Mouse (Mus musculus) retina, embryonic 14.5 days (tissue): Measurements from ENCODE around the gene Tmem203.

Source experiments
- DNase-seq: peaks from one replicate; pipeline ENCODE4 v3.0.0-alpha.2; 2015; ENCODE audit warnings: low spot score

The Tmem203 gene

DNA sequence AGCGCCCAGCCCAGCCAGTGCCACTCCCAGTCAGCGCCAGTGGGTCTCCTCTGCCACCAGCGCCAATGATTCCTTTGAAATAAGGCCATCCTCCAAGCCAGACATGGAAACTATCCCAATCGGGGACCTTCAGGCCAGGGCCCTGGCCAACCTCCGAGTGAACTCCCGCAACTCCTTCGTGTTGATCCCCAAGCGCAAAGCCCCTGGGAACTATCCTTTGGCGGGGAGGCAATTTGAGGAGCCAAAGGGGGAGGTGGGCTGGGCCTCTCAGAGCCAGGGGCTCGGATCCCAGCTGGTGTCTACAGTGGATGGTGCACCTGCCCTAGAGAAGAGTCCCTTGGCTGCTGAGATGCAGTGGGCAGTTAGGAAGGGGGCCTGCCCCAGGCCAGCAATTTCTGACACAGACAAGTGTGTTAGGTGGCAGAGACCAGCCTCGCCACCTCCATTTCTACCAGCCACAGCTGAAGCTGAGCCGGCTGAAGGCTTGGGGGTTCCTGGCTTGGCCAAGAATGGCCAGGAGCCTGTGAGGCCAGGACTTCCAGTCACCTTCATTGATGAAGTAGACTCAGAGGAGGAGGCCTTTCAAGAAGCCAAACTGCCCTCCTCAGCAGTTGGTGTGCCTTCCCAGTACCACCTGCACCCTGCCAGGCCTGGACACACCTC, 8.5 kb downstream of the Tmem203 start:
- DNase-seq, result no peak

DNA sequence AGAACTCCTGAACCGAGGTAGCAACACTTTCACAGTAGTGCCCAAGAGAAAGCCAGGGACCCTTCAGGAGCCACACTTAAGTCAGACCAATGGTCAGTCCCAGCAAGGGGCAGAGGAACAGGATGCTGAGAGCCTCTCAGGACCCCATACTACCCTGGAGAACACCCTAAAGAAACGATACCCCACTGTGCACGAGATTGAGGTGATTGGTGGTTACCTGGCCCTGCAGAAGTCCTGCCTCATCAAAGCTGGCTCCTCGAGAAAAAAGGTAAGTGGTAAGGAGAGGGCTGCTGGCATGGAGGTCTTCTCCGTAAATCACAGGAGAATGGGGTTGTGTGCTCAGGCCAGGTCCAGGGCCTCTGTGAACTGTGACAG, 9.0 kb downstream of the Tmem203 start:
- no peak for DNase-seq

DNA sequence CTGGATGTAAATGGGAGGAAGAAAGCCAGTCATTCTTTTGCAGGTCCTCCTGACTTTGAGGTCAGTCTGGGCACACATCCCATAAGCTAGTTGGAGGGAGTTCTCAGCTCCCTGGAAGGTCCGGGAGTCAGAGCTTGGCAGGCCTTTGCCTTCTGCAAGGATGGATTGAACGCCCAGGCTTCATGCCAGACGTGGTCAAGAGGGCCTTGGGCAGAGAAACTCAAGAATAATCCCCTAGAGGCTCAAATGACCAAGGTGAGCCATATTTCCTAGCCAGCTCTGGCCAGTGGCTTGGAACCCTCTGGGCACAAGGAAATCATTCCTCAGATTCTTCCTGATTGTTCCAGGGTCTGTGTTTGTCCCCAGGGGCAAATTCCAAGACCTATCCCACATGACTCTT, 9.6 kb downstream of the Tmem203 start:
- DNase-seq, result no peak

DNA sequence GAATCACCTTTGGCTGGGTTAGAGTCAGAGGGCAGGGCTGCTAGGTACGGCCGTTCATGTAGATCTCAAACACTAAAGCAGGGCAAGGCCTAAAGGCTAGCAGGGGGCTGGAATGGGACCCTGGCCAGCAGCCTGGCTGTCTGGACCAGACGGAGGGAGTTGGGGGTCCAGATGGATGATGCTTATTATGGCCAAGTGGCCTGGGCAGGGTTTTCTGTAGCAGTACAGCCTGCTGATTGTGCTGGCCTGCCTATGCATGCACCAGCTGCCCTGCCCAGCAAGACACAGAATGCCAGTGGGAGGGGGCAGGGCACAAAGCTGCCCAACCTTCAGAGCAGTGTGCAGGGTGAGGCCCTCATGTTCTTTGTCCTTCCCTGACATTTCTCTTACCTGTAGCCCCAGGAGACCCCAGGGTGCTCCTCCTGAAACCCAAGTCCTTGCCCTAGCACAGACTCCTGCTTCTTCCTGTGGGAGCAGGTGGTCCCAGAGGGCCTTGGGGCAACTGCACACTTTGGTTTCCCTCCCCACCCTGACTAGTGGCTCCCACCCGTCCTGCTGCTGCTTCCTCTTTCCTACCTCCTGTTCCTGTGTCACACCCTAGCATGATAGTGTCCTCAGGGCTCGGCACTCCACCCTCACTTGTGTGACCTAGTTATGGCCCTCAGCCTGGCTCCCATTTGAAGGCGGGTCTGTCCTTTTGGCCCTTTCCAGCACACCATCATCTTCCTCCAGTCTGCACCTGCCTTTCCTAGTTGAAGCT, 10.8 kb downstream of the Tmem203 start:
- no peak for DNase-seq

DNA sequence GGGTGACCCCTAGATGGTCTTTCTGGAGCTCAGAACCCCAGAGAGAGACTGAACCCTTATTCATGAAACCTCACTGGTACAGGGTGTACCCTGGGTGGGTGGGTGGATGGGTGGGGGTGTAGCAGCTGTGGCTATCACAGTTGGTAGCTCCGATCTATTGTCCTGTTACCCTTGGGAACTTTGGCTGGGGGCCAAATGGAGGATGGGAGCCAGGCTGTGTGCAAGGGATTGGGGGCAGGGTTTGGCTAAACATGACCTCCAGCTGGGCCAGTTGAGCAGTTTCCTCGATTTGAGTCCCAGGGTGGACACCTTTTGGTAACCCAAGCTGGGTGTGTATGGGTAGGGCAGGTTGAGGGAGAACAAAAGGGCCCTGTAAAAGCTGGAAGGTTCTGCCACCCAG, 11.5 kb downstream of the Tmem203 start:
- DNase-seq, result no peak

DNA sequence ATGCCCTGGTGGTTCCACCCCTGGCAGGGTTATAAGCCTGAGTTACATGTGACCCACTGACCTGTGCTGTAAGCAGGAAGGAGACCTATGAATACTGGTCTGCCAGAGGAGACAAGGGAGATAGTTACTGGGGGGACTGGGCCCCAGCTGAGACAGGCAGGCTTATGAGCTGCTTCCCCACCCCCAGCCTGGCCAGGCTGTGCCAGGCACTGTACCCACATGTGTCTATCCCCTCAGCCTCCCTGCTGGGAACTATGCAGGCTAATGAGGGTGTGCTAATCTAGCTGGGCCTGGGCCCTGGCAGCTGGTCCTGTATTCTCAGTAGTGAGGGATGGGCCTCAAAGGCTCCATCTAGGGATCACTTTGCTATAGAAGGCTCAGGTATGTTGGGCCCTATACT, 12.0 kb downstream of the Tmem203 start:
- no peak for DNase-seq

DNA sequence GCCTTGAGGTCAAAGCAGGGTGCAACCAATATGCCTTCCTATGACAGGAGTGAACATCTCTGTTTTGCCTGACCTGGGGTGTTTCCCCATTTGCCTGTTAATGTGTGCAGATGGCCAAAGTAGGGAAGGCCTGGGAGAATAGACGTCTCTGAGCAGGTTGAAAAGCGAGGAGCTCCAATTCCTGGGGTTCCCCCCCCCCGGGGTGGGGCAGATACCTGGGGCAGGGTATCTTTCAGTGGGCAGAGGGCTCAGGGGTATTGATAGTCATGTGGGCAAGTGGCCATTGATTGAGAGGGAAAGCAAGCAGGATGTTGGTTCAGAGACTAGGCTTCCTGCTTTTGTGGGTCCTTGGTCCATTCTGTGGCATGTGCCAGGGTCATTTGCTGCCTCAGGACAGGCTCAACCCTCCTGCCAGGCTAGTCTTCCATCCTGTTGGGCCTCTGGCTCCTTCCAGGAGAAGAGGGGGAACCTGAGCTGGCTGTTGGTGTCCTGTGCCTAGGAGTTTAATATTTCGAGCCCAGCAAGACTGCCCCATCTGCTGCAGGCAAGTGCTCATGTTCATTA, 12.6 kb downstream of the Tmem203 start:
- DNase-seq, result no peak

DNA sequence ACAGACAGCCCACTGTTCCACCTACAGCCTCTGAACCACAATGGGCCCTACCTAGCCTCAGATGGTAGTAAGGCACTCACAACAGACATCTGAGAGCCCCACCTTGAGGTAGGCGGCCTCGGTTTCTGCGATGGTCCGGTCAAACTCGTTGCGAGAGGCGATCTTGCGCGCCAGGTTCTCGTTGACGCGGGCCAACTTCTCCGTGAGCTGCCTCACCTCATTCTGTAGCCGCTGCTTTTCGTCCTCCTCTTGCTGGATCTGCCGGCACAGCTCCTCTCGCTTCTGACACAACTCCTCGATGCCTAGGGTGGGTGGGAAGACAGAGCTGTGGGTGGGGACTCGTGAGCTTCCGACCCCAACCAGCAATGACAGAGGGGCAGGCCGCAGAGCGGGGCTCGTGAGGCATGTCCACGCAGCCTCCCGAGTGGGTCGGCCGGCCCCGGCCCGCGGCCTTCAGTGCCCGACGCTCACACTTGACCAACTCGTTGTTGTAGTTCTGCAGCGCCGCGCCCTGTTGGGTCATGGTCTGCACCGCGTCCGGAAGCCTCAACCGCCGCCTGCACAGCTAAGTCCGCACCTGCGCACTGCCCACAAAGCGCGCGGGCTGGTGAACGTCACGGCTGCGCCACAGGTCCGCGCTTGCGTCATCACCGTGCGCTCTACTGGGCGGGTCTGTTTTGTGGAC, 16.7 kb downstream of the Tmem203 start, which contains the start of the genes Ssna1 and Anapc2:
Ssna1 (minus strand) TSS at position 612 of the 685 bp plus-strand sequence.
Anapc2 (plus strand) TSS at position 652 of the 685 bp plus-strand sequence.
- peak; percentile 99 for DNase-seq

DNA sequence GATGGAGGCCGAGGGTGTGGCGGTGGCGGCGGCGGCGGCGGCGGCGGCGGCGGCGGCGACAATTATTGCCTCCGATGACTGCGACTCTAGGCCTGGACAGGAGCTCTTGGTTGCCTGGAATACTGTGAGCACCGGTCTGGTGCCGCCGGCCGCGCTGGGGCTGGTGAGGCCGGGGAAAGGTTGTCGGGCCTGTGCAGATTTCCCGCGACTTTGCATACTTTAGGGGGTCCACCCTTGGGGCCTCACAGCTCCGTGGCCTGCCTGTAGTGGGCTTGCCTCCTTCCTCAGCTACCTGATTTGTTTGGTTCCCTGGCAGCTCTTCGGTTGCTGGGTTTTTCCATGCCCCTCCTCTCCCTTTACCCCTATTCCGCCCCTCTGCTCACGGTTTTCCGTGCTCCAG, 17.3 kb downstream of the Tmem203 start:
- no peak for DNase-seq

DNA sequence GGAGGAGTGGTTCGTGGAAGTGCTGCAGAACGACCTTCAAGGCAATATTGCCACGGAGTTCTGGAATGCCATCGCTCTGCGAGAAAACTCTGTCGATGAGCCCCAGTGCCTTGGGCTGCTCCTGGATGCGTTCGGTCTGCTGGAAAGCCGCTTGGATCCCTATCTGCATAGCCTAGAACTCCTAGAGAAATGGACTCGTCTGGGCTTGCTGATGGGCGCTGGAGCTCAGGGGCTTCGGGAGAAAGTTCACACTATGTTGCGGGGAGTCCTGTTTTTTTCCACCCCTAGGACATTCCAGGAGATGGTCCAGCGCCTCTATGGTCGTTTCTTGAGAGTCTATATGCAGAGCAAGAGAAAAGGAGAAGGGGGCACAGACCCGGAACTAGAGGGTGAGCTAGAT, 17.8 kb downstream of the Tmem203 start:
- DNase-seq, result no peak

DNA sequence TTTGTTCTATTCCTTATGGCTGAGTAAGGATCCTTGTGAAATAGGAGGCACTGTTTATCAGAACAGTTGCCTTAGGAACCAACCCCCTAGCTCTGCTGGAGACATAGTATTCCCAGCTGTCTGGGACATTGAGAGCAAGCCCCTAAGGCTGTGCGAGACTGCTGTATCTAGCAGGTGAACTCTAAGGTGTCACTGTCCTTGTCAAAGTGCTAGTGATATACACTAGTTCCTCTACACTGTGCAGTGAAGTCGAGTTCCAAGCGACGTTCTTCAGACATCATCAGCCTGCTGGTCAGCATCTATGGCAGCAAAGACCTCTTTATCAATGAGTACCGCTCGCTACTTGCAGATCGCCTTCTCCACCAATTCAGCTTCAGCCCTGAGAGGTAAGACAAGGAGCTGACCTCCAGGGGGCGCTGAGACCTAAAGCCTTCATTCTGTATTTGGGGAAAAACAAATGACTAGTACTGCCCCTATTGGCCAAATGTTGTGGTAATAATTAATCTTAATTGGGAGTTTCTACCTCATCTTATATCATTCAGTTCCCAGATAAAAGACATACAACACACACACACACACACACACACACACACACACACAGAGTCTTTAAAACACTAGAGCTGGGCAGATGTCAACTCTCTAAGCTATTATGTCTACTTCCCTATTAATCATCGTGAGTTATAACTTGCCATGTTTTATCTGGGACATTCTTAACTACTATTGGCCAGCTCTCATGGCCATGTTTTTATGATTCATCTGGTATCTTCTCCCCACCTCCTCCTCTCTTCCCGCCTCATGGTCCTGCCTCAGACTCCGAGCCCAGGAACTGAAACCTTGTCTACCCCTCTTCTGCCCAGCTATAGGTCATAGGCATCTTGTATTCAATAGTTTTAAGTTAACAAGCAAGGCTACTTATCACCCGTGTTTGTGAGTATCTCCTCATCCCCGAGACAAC, 24.0 kb downstream of the Tmem203 start:
- DNase-seq, result peak; percentile 93

DNA sequence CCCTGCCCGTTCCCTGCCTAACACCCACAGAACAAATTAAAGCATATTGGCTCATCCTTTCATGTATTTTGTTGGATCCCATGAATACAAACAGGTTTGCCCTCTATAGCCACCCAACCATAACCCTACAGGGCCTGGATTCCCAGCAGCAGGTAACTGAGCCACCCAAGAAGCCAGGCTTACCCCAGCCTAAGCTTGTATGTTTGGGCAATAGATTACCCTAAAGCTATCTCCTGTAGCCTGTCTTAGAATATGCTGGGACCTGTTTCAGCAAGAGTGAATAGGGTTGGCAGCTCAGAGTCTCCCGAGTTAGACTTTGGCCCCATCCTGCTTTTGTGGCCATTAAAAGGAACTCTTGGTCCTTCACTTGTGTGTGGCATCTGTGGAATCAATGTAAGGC, 30.3 kb downstream of the Tmem203 start:
- DNase-seq, result no peak

DNA sequence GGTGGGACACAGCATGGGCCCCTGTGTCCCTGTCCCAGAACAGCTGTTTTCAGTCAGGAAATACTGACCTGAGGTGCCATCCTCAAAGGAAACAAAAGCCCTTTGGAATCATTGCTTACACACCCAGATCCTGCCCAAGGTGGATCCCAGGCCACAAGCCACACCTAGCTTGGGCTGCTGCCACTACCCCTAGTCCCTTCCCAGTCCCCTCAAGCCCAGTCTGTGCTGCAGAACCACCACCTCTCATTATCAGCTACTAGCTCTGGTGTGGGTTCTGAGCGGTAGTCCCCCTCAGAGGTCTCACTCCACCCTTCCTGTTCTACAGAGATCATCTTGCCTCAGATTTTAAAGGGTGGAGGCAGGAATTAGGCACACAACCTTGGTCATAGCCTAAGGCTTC, 31.1 kb downstream of the Tmem203 start:
- DNase-seq, result no peak

DNA sequence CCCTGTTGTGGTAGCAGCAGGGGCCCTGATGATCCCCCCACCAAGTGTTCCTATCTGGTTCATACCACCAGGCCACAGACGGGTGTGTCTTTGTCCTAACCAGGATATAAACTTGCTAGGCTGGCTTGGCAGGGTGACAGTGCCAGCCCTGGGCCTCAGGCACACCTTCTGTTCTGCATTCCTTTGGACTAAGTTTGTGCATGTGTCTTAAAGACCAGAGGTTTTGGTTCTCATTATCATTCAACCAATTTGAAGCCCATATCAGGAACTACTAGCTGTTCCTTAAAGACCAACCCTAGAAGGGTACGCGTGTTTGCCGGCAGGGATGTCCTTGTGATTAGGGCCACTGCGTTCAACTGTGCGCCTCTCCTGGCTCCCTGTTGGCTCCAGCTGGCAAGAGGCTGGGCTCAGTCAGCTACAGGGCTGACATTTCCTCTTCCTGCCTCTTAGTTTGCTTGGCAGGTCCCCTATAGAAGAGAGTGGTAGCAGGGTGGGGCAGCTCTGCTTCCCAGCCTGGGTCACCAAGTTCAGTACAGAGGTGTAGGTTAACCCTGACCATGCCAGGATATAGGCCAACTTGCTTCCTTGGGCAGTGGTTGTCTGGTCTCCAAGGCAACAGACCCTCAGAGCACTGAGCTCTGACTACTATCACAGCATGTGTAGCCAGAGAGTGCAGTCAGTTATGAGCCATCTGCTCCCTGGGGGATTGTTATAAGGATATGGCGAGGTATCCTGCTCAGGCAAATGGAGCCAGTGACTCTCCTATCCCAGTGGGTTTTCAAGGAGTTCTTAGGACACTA, 31.8 kb downstream of the Tmem203 start:
- no peak for DNase-seq

DNA sequence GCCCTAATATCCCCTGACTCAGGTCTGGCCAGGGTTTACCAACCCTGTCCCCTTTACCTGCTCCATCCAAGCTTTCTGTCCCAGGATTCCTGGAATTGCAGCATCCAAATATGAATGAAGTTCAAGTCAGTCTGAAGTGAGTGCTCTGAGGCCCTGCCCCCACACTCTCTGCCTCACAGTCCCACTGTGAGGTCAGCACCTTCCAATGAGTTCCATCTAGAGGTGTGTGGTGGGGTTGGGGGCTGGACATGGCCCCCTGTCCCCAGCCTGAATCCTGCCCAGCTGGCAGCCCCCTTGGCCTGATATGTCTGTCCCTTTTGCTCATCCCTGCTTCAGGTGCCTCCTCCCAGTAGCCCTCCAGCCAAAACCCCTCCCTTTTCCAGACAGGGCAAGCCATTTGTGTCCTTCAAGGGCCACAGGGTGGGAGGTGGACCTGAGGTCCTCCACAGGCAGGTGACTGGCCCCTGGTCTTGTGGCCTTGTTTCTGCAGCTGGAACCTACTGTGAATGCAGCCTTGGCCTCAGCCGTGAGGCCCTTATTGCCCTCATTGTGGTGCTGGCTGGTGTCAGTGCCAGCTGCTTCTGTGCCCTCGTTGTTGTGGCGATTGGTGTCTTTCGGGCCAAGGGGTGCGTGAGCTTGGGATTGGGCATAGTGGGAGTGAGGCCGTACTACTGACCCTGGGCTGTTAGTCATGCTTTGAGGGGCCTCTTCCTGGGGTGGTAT, 32.8 kb downstream of the Tmem203 start, which contains the start of gene Tmem210:
Tmem210 (plus strand) TSS at position 219 of the 723 bp plus-strand sequence.
- DNase-seq, result no peak

DNA sequence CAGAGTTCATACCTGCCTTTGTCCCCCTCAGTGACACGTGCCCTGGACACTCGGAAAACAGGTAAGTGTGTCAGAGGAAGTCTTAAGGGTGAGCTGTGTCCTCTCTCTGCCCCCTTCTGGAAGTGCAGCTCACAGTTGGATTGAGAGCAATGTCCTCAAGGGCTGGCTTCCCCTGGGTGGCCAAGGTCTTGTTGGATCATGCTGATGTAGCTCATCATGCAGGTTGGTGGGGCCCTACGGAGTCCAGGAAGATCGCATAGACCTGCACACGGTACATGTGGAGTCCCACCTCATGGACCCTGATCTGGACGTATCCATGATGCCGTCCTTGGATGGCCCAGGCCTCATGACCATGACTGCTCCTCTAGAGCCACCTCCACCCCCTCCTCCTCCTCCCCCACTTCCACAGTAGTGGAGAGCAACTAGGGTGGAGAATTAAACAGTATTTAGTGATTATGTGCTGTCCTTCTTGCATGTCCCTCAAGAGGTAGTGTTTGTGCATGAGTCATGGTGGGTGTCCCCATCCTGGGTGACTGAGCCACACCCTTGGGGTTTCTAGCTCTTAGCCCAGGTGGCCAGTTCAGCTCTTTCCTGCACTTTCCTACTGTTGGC, 33.6 kb downstream of the Tmem203 start:
- DNase-seq, result no peak

DNA sequence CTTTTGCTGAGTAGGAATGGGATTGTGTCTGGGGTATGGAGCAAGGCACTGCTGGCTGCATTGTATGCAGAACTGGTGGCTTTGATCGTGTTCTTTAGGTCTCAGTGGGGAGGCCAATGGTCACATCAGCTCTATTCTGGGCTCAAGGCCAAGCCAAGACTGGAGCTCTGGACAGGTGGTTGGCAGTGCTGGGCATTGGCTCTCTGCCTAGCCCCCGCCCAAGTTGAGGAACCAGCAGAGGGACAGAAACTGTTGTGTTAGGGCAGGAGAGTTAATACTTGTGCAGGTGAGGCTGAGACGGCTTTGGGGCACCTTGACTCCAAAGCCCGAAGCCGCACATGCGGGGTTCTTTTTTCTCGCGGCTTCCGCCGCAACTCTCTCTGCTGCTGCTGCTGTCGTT, 34.4 kb downstream of the Tmem203 start, which contains the start of gene Lrrc26:
Lrrc26 (plus strand) TSS at position 265 of the 400 bp plus-strand sequence.
- no peak for DNase-seq

DNA sequence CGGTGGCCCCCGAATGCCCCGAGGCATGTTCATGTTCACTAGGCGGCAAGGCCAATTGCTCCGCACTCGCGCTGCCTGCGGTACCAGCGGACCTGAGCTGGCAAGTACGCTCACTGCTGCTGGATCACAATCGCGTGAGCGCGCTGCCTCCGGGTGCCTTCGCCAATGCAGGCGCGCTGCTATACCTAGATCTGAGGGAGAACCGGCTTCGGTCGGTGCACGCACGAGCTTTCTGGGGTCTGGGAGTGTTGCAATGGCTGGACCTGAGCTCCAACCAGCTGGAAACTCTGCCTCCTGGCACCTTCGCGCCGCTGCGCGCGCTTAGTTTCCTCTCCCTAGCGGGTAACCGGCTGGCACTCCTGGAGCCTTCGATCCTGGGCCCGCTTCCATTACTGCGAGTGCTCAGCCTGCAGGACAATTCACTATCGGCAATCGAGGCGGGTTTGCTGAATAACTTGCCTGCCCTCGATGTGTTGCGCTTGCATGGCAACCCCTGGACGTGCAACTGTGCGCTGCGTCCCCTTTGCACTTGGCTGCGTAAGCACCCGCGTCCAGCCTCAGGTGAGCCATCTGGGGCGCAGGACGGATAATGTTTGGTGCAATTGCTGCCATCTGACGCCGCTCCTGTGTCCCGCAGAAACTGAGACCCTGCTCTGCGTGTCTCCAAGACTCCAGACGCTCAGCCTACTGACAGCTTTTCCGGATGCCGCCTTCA, 35.0 kb downstream of the Tmem203 start:
- DNase-seq, result no peak

DNA sequence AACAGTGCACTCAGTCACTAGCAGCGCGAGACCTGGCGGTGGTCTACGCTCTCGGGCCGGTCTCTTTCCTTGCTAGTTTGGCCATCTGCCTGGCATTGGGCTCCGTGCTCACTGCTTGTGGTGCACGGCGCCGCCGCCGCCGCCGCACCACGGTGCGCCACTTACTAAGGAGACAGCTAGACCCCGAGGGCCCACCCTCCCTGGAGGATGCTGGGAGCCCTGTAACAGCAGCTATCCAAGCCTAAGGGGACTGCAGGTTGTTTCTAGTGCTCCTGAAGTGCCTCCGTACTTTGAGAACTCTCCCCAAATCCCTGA, 35.5 kb downstream of the Tmem203 start:
- no peak for DNase-seq
